Comparison of ENCODE assay signal across 9 mouse cellular contexts in genomic region chr17:80824826-80825517, GRCm38 (mm10).
DNase-seq lines count a peak whose midpoint lies in the region; ATAC-seq and TF ChIP-seq lines count a peak whose summit lies in the region.
"Had no signal": no experiment of that assay in that cellular context is flagged by ENCODE, and none has a peak within 500 bp of the region (broad histone marks: within the 10 kb centered on the region; RNA-seq: fewer than 3 reads in every experiment).

No protein-coding gene starts in this region.

- ATAC-seq in hindbrain, embryonic 12.5 days (ENCODE audit: low FRiP score): no peak
- ATAC-seq in hindbrain, embryonic 11.5 days (ENCODE audit: low FRiP score): no peak
- ATAC-seq in kidney, postnatal 0 days (replicated peaks; ENCODE audit: low FRiP score, low read depth): peak; percentile 86

- no peaks in the 10 kb centered on the region for H3K36me3 ChIP-seq in hindbrain, embryonic 12.5 days
- H3K36me3 ChIP-seq in hindbrain, embryonic 11.5 days (ENCODE audit: control insufficient read depth, insufficient read depth, low read length): no peaks in the 10 kb centered on the region
- H3K36me3 ChIP-seq in E14TG2a.4 (ENCODE audit: insufficient read depth, low read length): no peaks in the 10 kb centered on the region
- H3K36me3 ChIP-seq in kidney, postnatal 0 days (ENCODE audit: insufficient read depth, low read length): no peaks in the 10 kb centered on the region
- H3K36me3 ChIP-seq: liver, embryonic 15.5 days had no signal

- DNase-seq in hindbrain, embryonic 11.5 days (ENCODE audit: low spot score): no peak
- peak; percentile 37 to 40 for DNase-seq in adrenal gland, postnatal 36 days
- peak; percentile 18 for DNase-seq in kidney, postnatal 0 days (ENCODE audit: low spot score)
- DNase-seq in thymus, postnatal 25 days: no peak
- DNase-seq in left cerebral cortex, adult 8-10 months (ENCODE audit: low spot score in 2 of 2): no peak
- DNase-seq in left cerebral cortex, adult 9 months (ENCODE audit: low spot score in 2 of 2): no peak

- WGBS in hindbrain, embryonic 12.5 days: 82% methylated on average over 13 of the region's 13 CpGs
- WGBS in hindbrain, embryonic 11.5 days: 85% methylated on average over 13 of the region's 13 CpGs
- WGBS in kidney, postnatal 0 days: 50% methylated on average over 13 of the region's 13 CpGs

- H3K27me3 ChIP-seq in hindbrain, embryonic 12.5 days: no peaks in the 10 kb centered on the region
- no peaks in the 10 kb centered on the region for H3K27me3 ChIP-seq in hindbrain, embryonic 11.5 days (ENCODE audit: control insufficient read depth, insufficient read depth, low read length)
- peaks cover 4% of the 10 kb centered on the region; the same call in 1 of the 2 replicates for H3K27me3 ChIP-seq in E14TG2a.4 (ENCODE audit: insufficient read depth, low read length)
- no peaks in the 10 kb centered on the region for H3K27me3 ChIP-seq in kidney, postnatal 0 days (ENCODE audit: insufficient read depth, low read length)
- H3K27me3 ChIP-seq: liver, embryonic 15.5 days had no signal

- peak; percentile 16 for TF ChIP-seq CTCF in E14TG2a.4 (conservative IDR thresholded peaks at IDR 0.05; ENCODE audit: low read length)
- peak; percentile 11; the same call in 1 of the 2 replicates for TF ChIP-seq CTCF in kidney, postnatal 0 days (IDR thresholded peaks at IDR 0.05; ENCODE audit: low read depth)

- H3K4me2 ChIP-seq in hindbrain, embryonic 12.5 days (replicated peaks): no peak overlapping the region
- no peak overlapping the region for H3K4me2 ChIP-seq in hindbrain, embryonic 11.5 days (replicated peaks; ENCODE audit: low read depth, low read length)
- H3K4me2 ChIP-seq in kidney, postnatal 0 days (ENCODE audit: low read length): peak overlapping the region; percentile 11; the same call in 1 of the 2 replicates
- H3K4me2 ChIP-seq: liver, embryonic 15.5 days had no signal

- H3K27ac ChIP-seq in hindbrain, embryonic 12.5 days: 0 out of 2 replicates have a peak overlapping the region, but pooled peaks have one; percentile 44
- H3K27ac ChIP-seq in hindbrain, embryonic 11.5 days (ENCODE audit: low read depth, low read length): no peak overlapping the region
- H3K27ac ChIP-seq in kidney, postnatal 0 days: peak overlapping the region; percentile 81
- H3K27ac ChIP-seq: liver, embryonic 15.5 days had no signal

- H3K9ac ChIP-seq in hindbrain, embryonic 12.5 days: no peak overlapping the region
- H3K9ac ChIP-seq in hindbrain, embryonic 11.5 days (ENCODE audit: low read depth, low read length): no peak overlapping the region
- no peak overlapping the region for H3K9ac ChIP-seq in kidney, postnatal 0 days (ENCODE audit: low read depth, low read length)
- H3K9ac ChIP-seq: liver, embryonic 15.5 days had no signal

- no peaks in the 10 kb centered on the region for H3K9me3 ChIP-seq in hindbrain, embryonic 12.5 days (replicated peaks)
- H3K9me3 ChIP-seq in hindbrain, embryonic 11.5 days (ENCODE audit: control insufficient read depth, low read length): no peaks in the 10 kb centered on the region
- H3K9me3 ChIP-seq in E14TG2a.4 (ENCODE audit: low read length): no peaks in the 10 kb centered on the region
- no peaks in the 10 kb centered on the region for H3K9me3 ChIP-seq in kidney, postnatal 0 days (replicated peaks; ENCODE audit: low read length)
- H3K9me3 ChIP-seq: liver, embryonic 15.5 days had no signal

- peaks cover 15% of the 10 kb centered on the region for H3K4me1 ChIP-seq in hindbrain, embryonic 12.5 days
- H3K4me1 ChIP-seq in hindbrain, embryonic 11.5 days (replicated peaks; ENCODE audit: control insufficient read depth, insufficient read depth, low read length): no peaks in the 10 kb centered on the region
- peaks cover 40% of the 10 kb centered on the region for H3K4me1 ChIP-seq in E14TG2a.4 (replicated peaks; ENCODE audit: low read depth, low read length)
- no peaks in the 10 kb centered on the region; the same call in none of the 2 replicates for H3K4me1 ChIP-seq in kidney, postnatal 0 days (replicated peaks; ENCODE audit: insufficient read depth, low read length)

- H3K4me3 ChIP-seq in hindbrain, embryonic 12.5 days: no peak overlapping the region
- H3K4me3 ChIP-seq in hindbrain, embryonic 11.5 days (ENCODE audit: low read depth, low read length): no peak overlapping the region
- H3K4me3 ChIP-seq in E14TG2a.4 (replicated peaks; ENCODE audit: low read length): no peak overlapping the region
- H3K4me3 ChIP-seq in kidney, postnatal 0 days (replicated peaks; ENCODE audit: low read depth, low read length): no peak overlapping the region
- H3K4me3 ChIP-seq: liver, embryonic 15.5 days had no signal

Comparison
In these comparisons a context has a peak if more than half of its experiments do, and no peak if none do; other contexts are left out.
1. DNase-seq: peak in adrenal gland, postnatal 36 days (2 of 2) and kidney, postnatal 0 days (single experiment); none in hindbrain, embryonic 11.5 days (single experiment), thymus, postnatal 25 days (single experiment), left cerebral cortex, adult 8-10 months (0 of 2) and left cerebral cortex, adult 9 months (0 of 2).